Mouse (Mus musculus) thymus, postnatal 25 days (tissue): ENCODE measurements around the gene Fgf4.

Experiments
- DNase-seq: peaks from one replicate; pipeline ENCODE4 v3.0.0; 2022

Gene Fgf4

DNA sequence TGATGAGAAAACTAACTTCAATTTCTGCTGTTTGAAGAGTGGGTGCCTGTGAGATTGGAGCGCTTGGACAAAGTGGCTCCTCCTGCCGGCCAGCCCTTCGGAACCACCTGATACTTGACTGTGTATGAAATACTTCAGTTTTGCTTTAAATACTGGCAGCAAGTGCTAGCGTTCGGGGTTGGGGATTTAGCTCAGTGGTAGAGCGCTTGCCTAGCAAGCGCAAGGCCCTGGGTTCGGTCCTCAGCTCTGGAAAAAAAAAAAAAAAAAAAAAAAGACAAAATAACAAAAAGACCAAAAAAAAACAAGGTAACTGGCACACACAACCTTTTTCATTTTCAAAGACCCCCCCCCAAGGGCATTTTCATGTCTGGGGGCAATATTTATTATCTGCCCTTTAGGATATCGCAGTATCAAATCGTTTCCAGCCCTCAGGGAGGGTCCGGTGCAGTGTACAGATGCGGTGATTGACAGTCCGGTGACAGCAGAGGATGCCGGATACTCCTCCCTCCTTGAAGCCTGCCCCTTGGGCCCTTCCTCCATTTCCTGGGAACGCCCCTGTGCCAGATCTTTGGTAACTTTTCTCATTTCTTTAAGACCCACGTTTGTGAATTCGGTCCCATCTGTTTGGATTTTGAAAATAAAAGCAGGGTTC lies 67.3 kb downstream of the Fgf4 start:
- DNase-seq: no peak
